Mouse (Mus musculus) C2C12 (cell line): ENCODE data around the gene Dytn. TPM values are rescaled to one million over a fixed set of nuclear protein-coding genes. Genes with fewer than 3 reads are reported as not detected.

Source experiments
- H3K27me3 ChIP-seq: one replicate; pipeline ENCODE4 v1.6.1; 2011; ENCODE audit not compliant: control insufficient read depth, insufficient read depth, insufficient read length
- H3K36me3 ChIP-seq: one replicate; pipeline ENCODE4 v1.6.1; 2011; ENCODE audit not compliant: control insufficient read depth, insufficient read depth
- H3K4me3 ChIP-seq: one replicate; pipeline ENCODE4 v1.5.1; 2011; ENCODE audit warnings: mild to moderate bottlenecking, control low read depth; ENCODE audit not compliant: poor library complexity, insufficient read depth, severe bottlenecking
- H3K79me2 ChIP-seq: one replicate; pipeline ENCODE4 v1.6.1; 2011; ENCODE audit not compliant: control insufficient read depth, insufficient read depth
- H3K79me3 ChIP-seq: one replicate; pipeline ENCODE4 v1.6.1; 2011; ENCODE audit warnings: low read depth, control low read depth
- H3ac ChIP-seq: one replicate; pipeline ENCODE3; 2011; ENCODE audit warnings: low read depth; ENCODE audit not compliant: control insufficient read depth, insufficient read length
- CEBPB ChIP-seq: IDR thresholded peaks from one replicate; pipeline ENCODE4 v1.6.1; 2011; ENCODE audit warnings: low read depth, mild to moderate bottlenecking, control low read depth, moderate library complexity
- CTCF ChIP-seq: IDR thresholded peaks from one replicate; pipeline ENCODE4 v1.5.1; 2011; ENCODE audit not compliant: control insufficient read depth, insufficient read depth, insufficient read length
- FOSL1 ChIP-seq: IDR thresholded peaks from one replicate; pipeline ENCODE4 v1.8.0; 2011; ENCODE audit warnings: mild to moderate bottlenecking, low read length; ENCODE audit not compliant: poor library complexity, insufficient read depth, severe bottlenecking
- MAX ChIP-seq: IDR thresholded peaks from one replicate; pipeline ENCODE4 v1.6.1; 2011; ENCODE audit warnings: mild to moderate bottlenecking, control low read depth
- MYOD1 ChIP-seq: IDR thresholded peaks from one replicate; pipeline ENCODE4 v1.6.1; 2011; ENCODE audit warnings: low read depth; ENCODE audit not compliant: control insufficient read depth, insufficient read length
- MYOG ChIP-seq: IDR thresholded peaks from one replicate; pipeline ENCODE4 v1.6.1; 2011; ENCODE audit not compliant: control insufficient read depth, insufficient read length; ENCODE audit errors: extremely low read depth
- USF1 ChIP-seq: IDR thresholded peaks from one replicate; pipeline ENCODE4 v1.6.1; 2011; ENCODE audit warnings: low read depth, mild to moderate bottlenecking, control low read depth, moderate library complexity
- polyA plus RNA-seq: library from polyadenylated mRNA; unstranded; fragments of >200 nt; fragmentation: generic; extraction: Trizol; gene quantifications from one replicate; pipeline ENCODE4 v1.2.1, GENCODE M21; 2012; ENCODE audit warnings: missing spikeins

The Dytn gene
- polyA plus RNA-seq, 1 experiment = not detected

DNA sequence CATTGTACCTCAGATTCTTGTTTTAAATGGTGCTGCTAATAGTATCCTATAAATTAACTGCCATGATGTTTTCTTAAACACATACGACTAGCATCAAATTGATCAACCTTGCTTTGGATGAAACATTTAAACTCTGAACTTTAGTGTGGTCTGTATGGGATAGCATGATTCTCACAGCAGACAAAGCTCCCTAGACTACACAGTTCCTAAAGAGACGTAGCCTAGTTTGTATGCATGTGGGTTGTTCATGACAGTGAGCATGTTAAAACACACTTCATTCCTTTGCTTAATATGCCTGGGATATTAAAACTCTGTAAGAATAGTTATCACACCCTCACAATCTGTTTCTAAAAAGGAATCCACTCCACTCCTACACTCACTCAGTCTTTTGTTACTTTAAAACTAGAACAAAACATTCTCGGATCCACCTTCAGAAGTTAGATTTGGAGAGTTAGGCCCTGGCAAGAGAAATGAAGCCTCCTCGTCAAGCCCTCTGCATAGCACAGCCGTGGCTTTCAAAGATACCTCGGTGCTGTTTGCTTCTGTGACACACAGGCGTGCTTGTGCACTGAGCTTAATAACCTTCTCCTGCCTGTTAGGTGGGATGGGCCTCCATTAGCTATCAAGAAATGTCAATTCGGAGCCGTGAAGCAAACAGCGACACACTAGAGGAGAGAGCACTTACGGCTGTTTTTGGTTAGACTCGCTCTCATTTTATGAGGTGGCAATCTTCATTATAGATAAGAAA, 112.7 kb downstream of the Dytn start:
- Histone ChIP-seq H3ac (no peak overlapping the region), H3K36me3 (no peaks in the 10 kb centered on the region), H3K79me2 (no peaks in the 10 kb centered on the region), H3K27me3 (no peaks in the 10 kb centered on the region), H3K4me3 (no peak overlapping the region), H3K79me3 (no peaks in the 10 kb centered on the region)
- TF ChIP-seq FOSL1 (no peak), MYOD1 (no peak), MAX (no peak), USF1 (no peak), CEBPB (no peak), CTCF (no peak), MYOG (no peak)

GRCm38 (mm10) chr1:63573432-63573831, 113.3 kb downstream of the Dytn start:
- no peak overlapping the region for H3K4me3 ChIP-seq
- no peak overlapping the region for H3ac ChIP-seq
- no peaks in the 10 kb centered on the region for H3K79me3 ChIP-seq
- H3K79me2 ChIP-seq = no peaks in the 10 kb centered on the region
- no peak for TF ChIP-seq MAX
- TF ChIP-seq MYOD1 = no peak
- TF ChIP-seq CEBPB = no peak
- no peak for TF ChIP-seq USF1
- no peak for TF ChIP-seq MYOG
- TF ChIP-seq CTCF = no peak
- no peak for TF ChIP-seq FOSL1
- H3K36me3 ChIP-seq = no peaks in the 10 kb centered on the region
- H3K27me3 ChIP-seq = no peaks in the 10 kb centered on the region

Other genes starting within 250 kb of the Dytn start
- gene Adam23, start 241.0 kb downstream of the Dytn start, polyA plus RNA-seq = 0.62 TPM
- gene Gm39653, start 71.0 kb downstream of the Dytn start, polyA plus RNA-seq = not detected
- gene Mdh1b, start 43.4 kb upstream of the Dytn start, polyA plus RNA-seq = 0.07 TPM
- gene Fastkd2, start 43.7 kb upstream of the Dytn start, polyA plus RNA-seq = 24.4 TPM
- gene 4933402D24Rik, start 82.3 kb upstream of the Dytn start, polyA plus RNA-seq = 0.12 TPM